Comparison of ENCODE assay signal across 8 mouse cellular contexts in genomic region chr4:57879804-57880357, GRCm38 (mm10). TPM values are rescaled to one million over a fixed set of nuclear protein-coding genes. Genes with fewer than 3 reads are reported as not detected.
DNase-seq lines count a peak whose midpoint lies in the region; ATAC-seq and TF ChIP-seq lines count a peak whose summit lies in the region.

No protein-coding gene starts in this region.

- no peaks in the 10 kb centered on the region for H3K27me3 ChIP-seq in kidney, embryonic 16.5 days (ENCODE audit: insufficient read depth, low read length)
- H3K27me3 ChIP-seq in liver, embryonic 11.5 days (replicated peaks; ENCODE audit: control insufficient read depth, insufficient read depth, low read length): no peaks in the 10 kb centered on the region
- no peaks in the 10 kb centered on the region for H3K27me3 ChIP-seq in neural tube, embryonic 13.5 days
- no peaks in the 10 kb centered on the region for H3K27me3 ChIP-seq in stomach, postnatal 0 days (ENCODE audit: control insufficient read depth, insufficient read depth, low read length)

- ATAC-seq in kidney, embryonic 16.5 days (ENCODE audit: low FRiP score, low TSS enrichment): peak; percentile 63; the same call in 1 of the 2 replicates
- ATAC-seq in liver, embryonic 11.5 days (replicated peaks; ENCODE audit: low FRiP score): no peak
- ATAC-seq in neural tube, embryonic 13.5 days (ENCODE audit: low read depth): peak; percentile 65
- peak; percentile 54 for ATAC-seq in stomach, postnatal 0 days (ENCODE audit: low FRiP score, low TSS enrichment)

- no peak overlapping the region for H3K9ac ChIP-seq in kidney, embryonic 16.5 days (replicated peaks; ENCODE audit: low read length)
- no peak overlapping the region for H3K9ac ChIP-seq in liver, embryonic 11.5 days (ENCODE audit: low read depth, low read length)
- no peak overlapping the region for H3K9ac ChIP-seq in neural tube, embryonic 13.5 days
- H3K9ac ChIP-seq in stomach, postnatal 0 days (ENCODE audit: low read length): no peak overlapping the region

- TF ChIP-seq EP300 in stomach, postnatal 0 days (optimal IDR thresholded peaks at IDR 0.05): no peak

- peaks cover 12% of the 10 kb centered on the region for H3K4me1 ChIP-seq in kidney, embryonic 16.5 days (ENCODE audit: insufficient read depth, low read length)
- H3K4me1 ChIP-seq in liver, embryonic 11.5 days (replicated peaks; ENCODE audit: control insufficient read depth, insufficient read depth, low read length): no peaks in the 10 kb centered on the region
- H3K4me1 ChIP-seq in neural tube, embryonic 13.5 days (replicated peaks): 0 out of 2 replicates have a peak, but pooled peaks cover 5% of the 10 kb centered on the region
- no peaks in the 10 kb centered on the region for H3K4me1 ChIP-seq in stomach, postnatal 0 days (replicated peaks; ENCODE audit: control insufficient read depth, insufficient read depth)

- WGBS in kidney, embryonic 16.5 days: 13% methylated on average over 6 of the region's 6 CpGs
- 13% methylated on average over 6 of the region's 6 CpGs for WGBS in liver, embryonic 11.5 days
- WGBS in neural tube, embryonic 13.5 days: 18% methylated on average over 6 of the region's 6 CpGs
- 19% methylated on average over 6 of the region's 6 CpGs for WGBS in stomach, postnatal 0 days

- peak; percentile 73 for DNase-seq in 416B (ENCODE audit: low read depth)
- peak; percentile 69 for DNase-seq in adrenal gland, adult 8-10 months
- peak; percentile 85 for DNase-seq in embryo, embryonic 11 days
- DNase-seq in heart, adult 8-10 months (ENCODE audit: low spot score): peak; percentile 83
- DNase-seq in liver, embryonic 11.5 days (ENCODE audit: low spot score): peak; percentile 58
- peak; percentile 84 for DNase-seq in stomach, postnatal 0 days (ENCODE audit: low spot score)

- H3K9me3 ChIP-seq in kidney, embryonic 16.5 days (ENCODE audit: low read length): no peaks in the 10 kb centered on the region
- no peaks in the 10 kb centered on the region for H3K9me3 ChIP-seq in liver, embryonic 11.5 days (ENCODE audit: control insufficient read depth, low read length)
- H3K9me3 ChIP-seq in neural tube, embryonic 13.5 days: no peaks in the 10 kb centered on the region
- no peaks in the 10 kb centered on the region for H3K9me3 ChIP-seq in stomach, postnatal 0 days (ENCODE audit: control insufficient read depth, low read length)

- H3K36me3 ChIP-seq in kidney, embryonic 16.5 days (ENCODE audit: insufficient read depth, low read length): no peaks in the 10 kb centered on the region
- no peaks in the 10 kb centered on the region for H3K36me3 ChIP-seq in liver, embryonic 11.5 days (ENCODE audit: control insufficient read depth, insufficient read depth, low read length)
- no peaks in the 10 kb centered on the region for H3K36me3 ChIP-seq in neural tube, embryonic 13.5 days
- H3K36me3 ChIP-seq in stomach, postnatal 0 days (ENCODE audit: control insufficient read depth, insufficient read depth, low read length): no peaks in the 10 kb centered on the region

- H3K27ac ChIP-seq in kidney, embryonic 16.5 days (ENCODE audit: low read length): no peak overlapping the region
- no peak overlapping the region for H3K27ac ChIP-seq in liver, embryonic 11.5 days (ENCODE audit: low read depth, low read length)
- H3K27ac ChIP-seq in neural tube, embryonic 13.5 days (replicated peaks): no peak overlapping the region
- no peak overlapping the region for H3K27ac ChIP-seq in stomach, postnatal 0 days (replicated peaks)

- no peak overlapping the region for H3K4me2 ChIP-seq in kidney, embryonic 16.5 days (replicated peaks; ENCODE audit: low read depth, low read length)
- H3K4me2 ChIP-seq in liver, embryonic 11.5 days: no peak overlapping the region
- H3K4me2 ChIP-seq in neural tube, embryonic 13.5 days: no peak overlapping the region
- no peak overlapping the region for H3K4me2 ChIP-seq in stomach, postnatal 0 days (replicated peaks; ENCODE audit: low read depth)

- TF ChIP-seq CTCF in stomach, postnatal 0 days (IDR thresholded peaks at IDR 0.05; ENCODE audit: low read depth): peak; percentile 98

- no peak overlapping the region for H3K4me3 ChIP-seq in kidney, embryonic 16.5 days (ENCODE audit: low read length)
- no peak overlapping the region for H3K4me3 ChIP-seq in liver, embryonic 11.5 days (ENCODE audit: low read depth, low read length)
- no peak overlapping the region for H3K4me3 ChIP-seq in neural tube, embryonic 13.5 days
- no peak overlapping the region for H3K4me3 ChIP-seq in stomach, postnatal 0 days (ENCODE audit: low read depth, low read length)

RNA-seq across cellular contexts. Expression of gene D630039A03Rik, which starts 36.2 kb away (rescaled TPM):
- 10 to 100 TPM; 13.0 to 17.0 (median 15.0) TPM for total RNA-seq in adrenal gland, adult 8-10 months (2022)
- total RNA-seq in heart, adult 8-10 months (2022): under 1 TPM; 0.09 to 0.25 (median 0.18) TPM
- 1.7 and 2.2 TPM in 2 replicates for polyA plus RNA-seq in kidney, embryonic 16.5 days (2015; fragmentation: Nextera tagmentation; extraction: Ambion mirVana)
- polyA plus RNA-seq in liver, embryonic 11.5 days (2014; fragmentation: Nextera tagmentation; extraction: Ambion mirVana): 0.36 and 0.48 TPM in 2 replicates
- polyA plus RNA-seq in neural tube, embryonic 13.5 days (2015; fragmentation: Nextera tagmentation; extraction: Ambion mirVana): 0.23 and 0.35 TPM in 2 replicates
- 12.7 and 14.2 TPM in 2 replicates for polyA plus RNA-seq in stomach, postnatal 0 days (2015; fragmentation: Nextera tagmentation; extraction: Ambion mirVana)
